25 mouse cellular contexts compared by ENCODE assay signal in genomic region chr12:13085951-13086350, GRCm38 (mm10).
A peak's percentile ranks its signal among the peaks of the same experiment; 100 is the strongest.
DNase-seq lines count a peak whose midpoint lies in the region; ATAC-seq and TF ChIP-seq lines count a peak whose summit lies in the region.
"Had no signal": no experiment of that assay in that cellular context is flagged by ENCODE, and none has a peak within 500 bp of the region (broad histone marks: within the 10 kb centered on the region; RNA-seq: fewer than 3 reads in every experiment).

No protein-coding gene starts in this region.

- no peaks in the 10 kb centered on the region for H3K9me3 ChIP-seq in hindbrain, embryonic 10.5 days
- H3K9me3 ChIP-seq in hindbrain, embryonic 12.5 days (replicated peaks): no peaks in the 10 kb centered on the region
- H3K9me3 ChIP-seq in neural tube, embryonic 15.5 days (replicated peaks): no peaks in the 10 kb centered on the region
- H3K9me3 ChIP-seq in limb, embryonic 10.5 days (replicated peaks): no peaks in the 10 kb centered on the region
- no peaks in the 10 kb centered on the region for H3K9me3 ChIP-seq in liver, embryonic 12.5 days (replicated peaks)
- H3K9me3 ChIP-seq in lung, postnatal 0 days (ENCODE audit: low read length): no peaks in the 10 kb centered on the region
- H3K9me3 ChIP-seq: forebrain, embryonic 15.5 days; hindbrain, embryonic 13.5 days; neural tube, embryonic 12.5 days had no signal

- no peak overlapping the region for H3K9ac ChIP-seq in hindbrain, embryonic 12.5 days
- no peak overlapping the region for H3K9ac ChIP-seq in neural tube, embryonic 15.5 days (replicated peaks)
- H3K9ac ChIP-seq in liver, embryonic 12.5 days: no peak overlapping the region
- H3K9ac ChIP-seq in lung, postnatal 0 days (replicated peaks; ENCODE audit: low read depth): no peak overlapping the region
- H3K9ac ChIP-seq: forebrain, embryonic 15.5 days; hindbrain, embryonic 13.5 days; liver, embryonic 14.5 days; lung, embryonic 14.5 days; neural tube, embryonic 12.5 days had no signal

- no peak for TF ChIP-seq CTCF in lung, postnatal 0 days (IDR thresholded peaks at IDR 0.05)

- 40% methylated on average over 9 of the region's 9 CpGs for WGBS in hindbrain, embryonic 10.5 days
- WGBS in hindbrain, embryonic 12.5 days: 35% methylated on average over 9 of the region's 9 CpGs
- WGBS in neural tube, embryonic 15.5 days: 53% methylated on average over 9 of the region's 9 CpGs
- WGBS in limb, embryonic 10.5 days: 23% methylated on average over 9 of the region's 9 CpGs
- WGBS in liver, embryonic 12.5 days (ENCODE audit: insufficient replicate concordance): 73% methylated on average over 9 of the region's 9 CpGs
- whole genome bisulfite sequencing in lung, postnatal 0 days: 66% methylated on average over 9 of the region's 9 CpGs

- H3K27me3 ChIP-seq in hindbrain, embryonic 10.5 days (ENCODE audit: insufficient read depth, poor library complexity, severe bottlenecking): no peaks in the 10 kb centered on the region
- H3K27me3 ChIP-seq in hindbrain, embryonic 12.5 days: no peaks in the 10 kb centered on the region
- H3K27me3 ChIP-seq in neural tube, embryonic 15.5 days (replicated peaks): no peaks in the 10 kb centered on the region
- no peaks in the 10 kb centered on the region for H3K27me3 ChIP-seq in limb, embryonic 10.5 days (ENCODE audit: low read depth, poor library complexity, severe bottlenecking)
- H3K27me3 ChIP-seq in liver, embryonic 12.5 days (replicated peaks): no peaks in the 10 kb centered on the region
- no peaks in the 10 kb centered on the region for H3K27me3 ChIP-seq in lung, postnatal 0 days (replicated peaks; ENCODE audit: insufficient read depth, low read length)
- H3K27me3 ChIP-seq: forebrain, embryonic 15.5 days; hindbrain, embryonic 13.5 days; neural tube, embryonic 12.5 days had no signal

- no peak overlapping the region for H3K4me3 ChIP-seq in hindbrain, embryonic 10.5 days
- H3K4me3 ChIP-seq in hindbrain, embryonic 12.5 days: no peak overlapping the region
- H3K4me3 ChIP-seq in neural tube, embryonic 15.5 days (replicated peaks): no peak overlapping the region
- H3K4me3 ChIP-seq in limb, embryonic 10.5 days: no peak overlapping the region
- H3K4me3 ChIP-seq in liver, embryonic 12.5 days: no peak overlapping the region
- no peak overlapping the region for H3K4me3 ChIP-seq in lung, postnatal 0 days (ENCODE audit: low read depth, low read length)
- H3K4me3 ChIP-seq: forebrain, embryonic 15.5 days; hindbrain, embryonic 13.5 days; megakaryocyte, embryonic 14.5 days; neural tube, embryonic 12.5 days had no signal

- no peak overlapping the region for H3K4me2 ChIP-seq in hindbrain, embryonic 12.5 days (replicated peaks)
- H3K4me2 ChIP-seq in neural tube, embryonic 15.5 days: no peak overlapping the region
- no peak overlapping the region for H3K4me2 ChIP-seq in liver, embryonic 12.5 days
- no peak overlapping the region for H3K4me2 ChIP-seq in lung, postnatal 0 days (replicated peaks; ENCODE audit: low read depth, low read length)
- H3K4me2 ChIP-seq: forebrain, embryonic 15.5 days; heart, embryonic 11.5 days; hindbrain, embryonic 13.5 days; lung, embryonic 14.5 days; neural tube, embryonic 12.5 days had no signal

- no peaks in the 10 kb centered on the region for H3K36me3 ChIP-seq in hindbrain, embryonic 10.5 days
- no peaks in the 10 kb centered on the region for H3K36me3 ChIP-seq in hindbrain, embryonic 12.5 days
- no peaks in the 10 kb centered on the region for H3K36me3 ChIP-seq in neural tube, embryonic 15.5 days
- H3K36me3 ChIP-seq in limb, embryonic 10.5 days: no peaks in the 10 kb centered on the region
- no peaks in the 10 kb centered on the region for H3K36me3 ChIP-seq in liver, embryonic 12.5 days
- no peaks in the 10 kb centered on the region for H3K36me3 ChIP-seq in lung, postnatal 0 days (ENCODE audit: insufficient read depth, low read length)
- H3K36me3 ChIP-seq: forebrain, embryonic 15.5 days; hindbrain, embryonic 13.5 days; neural tube, embryonic 12.5 days had no signal

- DNase-seq in hindbrain, embryonic 10.5 days (ENCODE audit: low spot score): peak; percentile 69
- peak; percentile 68 for DNase-seq in neural tube, embryonic 10.5 days (ENCODE audit: extremely low spot score, low spot score)
- DNase-seq in limb, embryonic 10.5 days (ENCODE audit: low spot score): peak; percentile 67
- DNase-seq in lung, postnatal 0 days (ENCODE audit: low spot score): no peak
- DNase-seq: adrenal gland, postnatal 25 days; cerebellum, adult 9-10 months; gastrocnemius, postnatal 14 days; heart, adult 11 months; kidney, adult 2 months; kidney, postnatal 25 days; layer of hippocampus, postnatal 36 days; lung, embryonic 14.5 days; lung, postnatal 36 days; right cerebral cortex, adult 18-20 months; right cerebral cortex, postnatal 4 days; thymus, postnatal 14 days had no signal

- peaks cover 28% of the 10 kb centered on the region for H3K4me1 ChIP-seq in hindbrain, embryonic 10.5 days (replicated peaks)
- H3K4me1 ChIP-seq in hindbrain, embryonic 12.5 days: peaks cover 4% of the 10 kb centered on the region; the same call in 1 of the 2 replicates
- H3K4me1 ChIP-seq in neural tube, embryonic 15.5 days: no peaks in the 10 kb centered on the region
- peaks cover 42% of the 10 kb centered on the region for H3K4me1 ChIP-seq in limb, embryonic 10.5 days
- H3K4me1 ChIP-seq in liver, embryonic 12.5 days: no peaks in the 10 kb centered on the region
- H3K4me1 ChIP-seq in lung, postnatal 0 days (ENCODE audit: insufficient read depth, low read depth, low read length): no peaks in the 10 kb centered on the region
- H3K4me1 ChIP-seq: megakaryocyte, embryonic 14.5 days had no signal

- peak overlapping the region; percentile 5; the same call in 1 of the 2 replicates for H3K27ac ChIP-seq in hindbrain, embryonic 10.5 days
- H3K27ac ChIP-seq in hindbrain, embryonic 12.5 days: no peak overlapping the region
- H3K27ac ChIP-seq in neural tube, embryonic 15.5 days (replicated peaks): no peak overlapping the region
- peak overlapping the region; percentile 83 for H3K27ac ChIP-seq in limb, embryonic 10.5 days
- no peak overlapping the region for H3K27ac ChIP-seq in liver, embryonic 12.5 days
- no peak overlapping the region for H3K27ac ChIP-seq in lung, postnatal 0 days (ENCODE audit: low read length)
- H3K27ac ChIP-seq: forebrain, embryonic 15.5 days; hindbrain, embryonic 13.5 days; liver, embryonic 14.5 days; neural tube, embryonic 12.5 days had no signal

- TF ChIP-seq EP300 in lung, postnatal 0 days (IDR thresholded peaks at IDR 0.05): no peak

- ATAC-seq in hindbrain, embryonic 12.5 days (ENCODE audit: low FRiP score): no peak
- ATAC-seq in neural tube, embryonic 15.5 days (ENCODE audit: low FRiP score): no peak
- ATAC-seq in liver, embryonic 12.5 days: no peak
- no peak for ATAC-seq in lung, postnatal 0 days
- ATAC-seq: forebrain, embryonic 15.5 days had no signal

Comparison
In these comparisons a context has a peak if more than half of its experiments do, and no peak if none do; other contexts are left out.
1. H3K27ac ChIP-seq: peak in hindbrain, embryonic 10.5 days (single experiment) and limb, embryonic 10.5 days (single experiment); none in hindbrain, embryonic 12.5 days (single experiment), neural tube, embryonic 15.5 days (single experiment), liver, embryonic 12.5 days (single experiment) and lung, postnatal 0 days (single experiment).